Comparison of ENCODE assay signal across 13 mouse cellular contexts in the genomic region with DNA sequence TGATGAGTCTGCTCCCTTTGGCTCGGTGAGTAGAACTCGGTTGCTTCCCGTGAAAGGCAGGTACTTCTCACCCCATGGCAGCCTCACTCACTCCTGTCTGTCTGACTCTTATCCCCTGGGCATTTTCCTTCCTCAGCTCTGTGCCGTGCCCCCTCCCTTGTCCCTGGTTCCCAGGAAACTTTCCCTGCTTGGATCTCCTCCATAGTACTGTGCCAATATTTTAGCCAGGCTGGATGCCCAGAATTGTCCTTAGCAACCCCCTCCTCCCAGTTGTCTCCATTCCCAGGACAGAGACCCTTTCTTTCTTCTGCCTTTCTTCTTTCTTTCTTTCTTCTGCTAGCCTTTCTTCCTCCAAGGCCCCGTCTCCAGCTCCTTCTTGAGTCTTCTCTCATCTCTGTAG. TPM values are rescaled to one million over a fixed set of nuclear protein-coding genes. Genes with fewer than 3 reads are reported as not detected.
DNase-seq lines count a peak whose midpoint lies in the region; ATAC-seq and TF ChIP-seq lines count a peak whose summit lies in the region.
"Had no signal": no experiment of that assay in that cellular context is flagged by ENCODE, and none has a peak within 500 bp of the region (broad histone marks: within the 10 kb centered on the region; RNA-seq: fewer than 3 reads in every experiment).

No protein-coding gene starts in this region.

- no peak overlapping the region for H3K4me3 ChIP-seq in forebrain, embryonic 14.5 days (ENCODE audit: low read depth, low read length)
- no peak overlapping the region for H3K4me3 ChIP-seq in forebrain, embryonic 16.5 days (replicated peaks; ENCODE audit: low read length)
- no peak overlapping the region for H3K4me3 ChIP-seq in intestine, embryonic 15.5 days (replicated peaks)
- no peak overlapping the region for H3K4me3 ChIP-seq in intestine, postnatal 0 days (ENCODE audit: low read depth, low read length)
- 0 out of 2 replicates have a peak overlapping the region, but pooled peaks have one; percentile 59 for H3K4me3 ChIP-seq in neural tube, embryonic 13.5 days
- H3K4me3 ChIP-seq in stomach, postnatal 0 days (ENCODE audit: low read depth, low read length): peak overlapping the region; percentile 8; the same call in 1 of the 2 replicates

- no peak overlapping the region for H3K27ac ChIP-seq in forebrain, embryonic 14.5 days (ENCODE audit: low read depth, low read length)
- H3K27ac ChIP-seq in forebrain, embryonic 16.5 days (ENCODE audit: low read length): no peak overlapping the region
- H3K27ac ChIP-seq in intestine, embryonic 15.5 days: no peak overlapping the region
- no peak overlapping the region for H3K27ac ChIP-seq in intestine, postnatal 0 days (ENCODE audit: low read depth, low read length)
- no peak overlapping the region; the same call in 1 of the 2 replicates for H3K27ac ChIP-seq in neural tube, embryonic 13.5 days (replicated peaks)
- 0 out of 2 replicates have a peak overlapping the region, but pooled peaks have one; percentile 91 for H3K27ac ChIP-seq in stomach, postnatal 0 days (replicated peaks)

- H3K4me2 ChIP-seq in forebrain, embryonic 14.5 days (ENCODE audit: low read length): no peak overlapping the region
- H3K4me2 ChIP-seq in forebrain, embryonic 16.5 days (ENCODE audit: low read length): no peak overlapping the region
- peak overlapping the region; percentile 72; the same call in 1 of the 2 replicates for H3K4me2 ChIP-seq in intestine, embryonic 15.5 days (replicated peaks)
- H3K4me2 ChIP-seq in intestine, postnatal 0 days (replicated peaks; ENCODE audit: low read depth): no peak overlapping the region; the same call in 1 of the 2 replicates
- peak overlapping the region; percentile 72 for H3K4me2 ChIP-seq in neural tube, embryonic 13.5 days
- peak overlapping the region; percentile 75 for H3K4me2 ChIP-seq in stomach, postnatal 0 days (replicated peaks; ENCODE audit: low read depth)

- no peak overlapping the region for H3K9ac ChIP-seq in forebrain, embryonic 14.5 days (ENCODE audit: low read length)
- no peak overlapping the region for H3K9ac ChIP-seq in forebrain, embryonic 16.5 days (replicated peaks; ENCODE audit: low read depth, low read length)
- no peak overlapping the region for H3K9ac ChIP-seq in intestine, embryonic 15.5 days
- H3K9ac ChIP-seq in intestine, postnatal 0 days (ENCODE audit: low read depth, low read length): no peak overlapping the region
- H3K9ac ChIP-seq in neural tube, embryonic 13.5 days: no peak overlapping the region
- peak overlapping the region; percentile 45; the same call in 1 of the 2 replicates for H3K9ac ChIP-seq in stomach, postnatal 0 days (ENCODE audit: low read length)

- no peak for TF ChIP-seq CTCF in intestine, postnatal 0 days (IDR thresholded peaks at IDR 0.05; ENCODE audit: low read depth)
- no peak for TF ChIP-seq CTCF in stomach, postnatal 0 days (IDR thresholded peaks at IDR 0.05; ENCODE audit: low read depth)

- 70% methylated on average over 5 of the region's 5 CpGs for WGBS in forebrain, embryonic 14.5 days
- 52% methylated on average over 5 of the region's 5 CpGs for WGBS in forebrain, embryonic 16.5 days
- 76% methylated on average over 5 of the region's 5 CpGs for WGBS in intestine, embryonic 15.5 days
- 74% methylated on average over 5 of the region's 5 CpGs for WGBS in intestine, postnatal 0 days
- WGBS in neural tube, embryonic 13.5 days: 71% methylated on average over 5 of the region's 5 CpGs
- WGBS in stomach, postnatal 0 days: 66% methylated on average over 5 of the region's 5 CpGs

- TF ChIP-seq EP300 in stomach, postnatal 0 days (optimal IDR thresholded peaks at IDR 0.05): no peak

- no peak for ATAC-seq in forebrain, embryonic 14.5 days
- no peak for ATAC-seq in forebrain, embryonic 16.5 days
- no peak for ATAC-seq in intestine, embryonic 15.5 days
- no peak for ATAC-seq in intestine, postnatal 0 days
- ATAC-seq in neural tube, embryonic 13.5 days (ENCODE audit: low read depth): 0 out of 2 replicates have a peak, but pooled peaks have one; percentile 14
- ATAC-seq in stomach, postnatal 0 days (ENCODE audit: low FRiP score, low TSS enrichment): no peak

- H3K36me3 ChIP-seq in forebrain, embryonic 14.5 days (ENCODE audit: control insufficient read depth, insufficient read depth, low read length): no peaks in the 10 kb centered on the region
- H3K36me3 ChIP-seq in forebrain, embryonic 16.5 days (ENCODE audit: control insufficient read depth, insufficient read depth): no peaks in the 10 kb centered on the region
- no peaks in the 10 kb centered on the region for H3K36me3 ChIP-seq in intestine, embryonic 15.5 days
- no peaks in the 10 kb centered on the region; the same call in 1 of the 2 replicates for H3K36me3 ChIP-seq in intestine, postnatal 0 days (ENCODE audit: control insufficient read depth, insufficient read depth)
- no peaks in the 10 kb centered on the region for H3K36me3 ChIP-seq in neural tube, embryonic 13.5 days
- H3K36me3 ChIP-seq in stomach, postnatal 0 days (ENCODE audit: control insufficient read depth, insufficient read depth, low read length): no peaks in the 10 kb centered on the region

- 0 out of 2 replicates have a peak, but pooled peaks cover 6% of the 10 kb centered on the region for H3K27me3 ChIP-seq in forebrain, embryonic 14.5 days (replicated peaks; ENCODE audit: control insufficient read depth, insufficient read depth, low read length)
- H3K27me3 ChIP-seq in forebrain, embryonic 16.5 days (replicated peaks; ENCODE audit: control insufficient read depth, insufficient read depth, low read length): peaks cover 3% of the 10 kb centered on the region; the same call in 1 of the 2 replicates
- no peaks in the 10 kb centered on the region for H3K27me3 ChIP-seq in intestine, embryonic 15.5 days (replicated peaks)
- H3K27me3 ChIP-seq in intestine, postnatal 0 days (replicated peaks; ENCODE audit: control insufficient read depth, insufficient read depth, low read length): no peaks in the 10 kb centered on the region
- peaks cover 40% of the 10 kb centered on the region for H3K27me3 ChIP-seq in neural tube, embryonic 13.5 days
- H3K27me3 ChIP-seq in stomach, postnatal 0 days (ENCODE audit: control insufficient read depth, insufficient read depth, low read length): no peaks in the 10 kb centered on the region

- DNase-seq in forebrain, embryonic 14.5 days (ENCODE audit: low spot score): peak; percentile 34
- no peak for DNase-seq in neural tube, embryonic 10.5 days (ENCODE audit: extremely low spot score, low spot score)
- no peak for DNase-seq in stomach, postnatal 0 days (ENCODE audit: low spot score)
- DNase-seq in Muller cell, postnatal 12 days (ENCODE audit: inconsistent ontology term): no peak
- DNase-seq: cerebellum, postnatal 36 days; gastrocnemius, postnatal 36 days; kidney, postnatal 25 days; thymus, postnatal 36 days had no signal

- H3K9me3 ChIP-seq in forebrain, embryonic 14.5 days (replicated peaks; ENCODE audit: control insufficient read depth, low read length): no peaks in the 10 kb centered on the region
- H3K9me3 ChIP-seq in forebrain, embryonic 16.5 days (ENCODE audit: control insufficient read depth, low read length): no peaks in the 10 kb centered on the region
- no peaks in the 10 kb centered on the region for H3K9me3 ChIP-seq in intestine, embryonic 15.5 days
- H3K9me3 ChIP-seq in intestine, postnatal 0 days (ENCODE audit: control insufficient read depth): no peaks in the 10 kb centered on the region
- no peaks in the 10 kb centered on the region for H3K9me3 ChIP-seq in neural tube, embryonic 13.5 days
- H3K9me3 ChIP-seq in stomach, postnatal 0 days (ENCODE audit: control insufficient read depth, low read length): no peaks in the 10 kb centered on the region

- H3K4me1 ChIP-seq in forebrain, embryonic 14.5 days (ENCODE audit: control insufficient read depth, insufficient read depth, low read length): no peaks in the 10 kb centered on the region
- H3K4me1 ChIP-seq in forebrain, embryonic 16.5 days (replicated peaks; ENCODE audit: control insufficient read depth, insufficient read depth, low read length): peaks cover 11% of the 10 kb centered on the region
- 0 out of 2 replicates have a peak, but pooled peaks cover 4% of the 10 kb centered on the region for H3K4me1 ChIP-seq in intestine, embryonic 15.5 days (replicated peaks)
- no peaks in the 10 kb centered on the region for H3K4me1 ChIP-seq in intestine, postnatal 0 days (replicated peaks; ENCODE audit: control insufficient read depth, insufficient read depth, low read length)
- peaks cover 18% of the 10 kb centered on the region for H3K4me1 ChIP-seq in neural tube, embryonic 13.5 days (replicated peaks)
- H3K4me1 ChIP-seq in stomach, postnatal 0 days (replicated peaks; ENCODE audit: control insufficient read depth, insufficient read depth): 0 out of 2 replicates have a peak, but pooled peaks cover 3% of the 10 kb centered on the region

RNA-seq across cellular contexts. Expression of gene Pld2, which starts 1.6 kb away (rescaled TPM):
- polyA plus RNA-seq in forebrain, embryonic 14.5 days (2014; fragmentation: Nextera tagmentation; extraction: Ambion mirVana): 4.8 and 5.8 TPM in 2 replicates
- polyA plus RNA-seq in forebrain, embryonic 16.5 days (2015; fragmentation: Nextera tagmentation; extraction: Ambion mirVana): 8.8 and 9.0 TPM in 2 replicates
- 10.3 and 11.0 TPM in 2 replicates for polyA plus RNA-seq in intestine, embryonic 15.5 days (2015; fragmentation: Nextera tagmentation; extraction: Ambion mirVana)
- polyA plus RNA-seq in intestine, postnatal 0 days (2015; fragmentation: Nextera tagmentation; extraction: Ambion mirVana): 5.9 and 6.3 TPM in 2 replicates
- 7.4 and 8.8 TPM in 2 replicates for polyA plus RNA-seq in neural tube, embryonic 13.5 days (2015; fragmentation: Nextera tagmentation; extraction: Ambion mirVana)
- 16.2 and 17.7 TPM in 2 replicates for polyA plus RNA-seq in stomach, postnatal 0 days (2015; fragmentation: Nextera tagmentation; extraction: Ambion mirVana)

RNA-seq across cellular contexts. Expression of gene Gm40193, which starts 8.7 kb away (rescaled TPM):
- not detected in 2 replicates for polyA plus RNA-seq in forebrain, embryonic 14.5 days (2014; fragmentation: Nextera tagmentation; extraction: Ambion mirVana)
- not detected in 2 replicates for polyA plus RNA-seq in forebrain, embryonic 16.5 days (2015; fragmentation: Nextera tagmentation; extraction: Ambion mirVana)
- not detected in 2 replicates for polyA plus RNA-seq in intestine, embryonic 15.5 days (2015; fragmentation: Nextera tagmentation; extraction: Ambion mirVana)
- not detected in 2 replicates for polyA plus RNA-seq in intestine, postnatal 0 days (2015; fragmentation: Nextera tagmentation; extraction: Ambion mirVana)
- polyA plus RNA-seq in neural tube, embryonic 13.5 days (2015; fragmentation: Nextera tagmentation; extraction: Ambion mirVana): not detected in 2 replicates
- not detected in 2 replicates for polyA plus RNA-seq in stomach, postnatal 0 days (2015; fragmentation: Nextera tagmentation; extraction: Ambion mirVana)
- polyA plus RNA-seq: liver, embryonic 16.5 days had no signal

RNA-seq across cellular contexts. Expression of gene Psmb6, which starts 16.2 kb away (rescaled TPM):
- polyA plus RNA-seq in forebrain, embryonic 14.5 days (2014; fragmentation: Nextera tagmentation; extraction: Ambion mirVana): 841 and 1,034 TPM in 2 replicates
- polyA plus RNA-seq in forebrain, embryonic 16.5 days (2015; fragmentation: Nextera tagmentation; extraction: Ambion mirVana): 713 and 749 TPM in 2 replicates
- 646 and 704 TPM in 2 replicates for polyA plus RNA-seq in intestine, embryonic 15.5 days (2015; fragmentation: Nextera tagmentation; extraction: Ambion mirVana)
- 462 and 489 TPM in 2 replicates for polyA plus RNA-seq in intestine, postnatal 0 days (2015; fragmentation: Nextera tagmentation; extraction: Ambion mirVana)
- polyA plus RNA-seq in neural tube, embryonic 13.5 days (2015; fragmentation: Nextera tagmentation; extraction: Ambion mirVana): 814 and 884 TPM in 2 replicates
- 516 and 537 TPM in 2 replicates for polyA plus RNA-seq in stomach, postnatal 0 days (2015; fragmentation: Nextera tagmentation; extraction: Ambion mirVana)

RNA-seq across cellular contexts. Expression of gene Mink1, which starts 21.3 kb away (rescaled TPM):
- polyA plus RNA-seq in forebrain, embryonic 14.5 days (2014; fragmentation: Nextera tagmentation; extraction: Ambion mirVana): 10.4 and 13.6 TPM in 2 replicates
- polyA plus RNA-seq in forebrain, embryonic 16.5 days (2015; fragmentation: Nextera tagmentation; extraction: Ambion mirVana): 13.8 and 17.5 TPM in 2 replicates
- polyA plus RNA-seq in intestine, embryonic 15.5 days (2015; fragmentation: Nextera tagmentation; extraction: Ambion mirVana): 11.8 and 12.7 TPM in 2 replicates
- 5.8 and 6.1 TPM in 2 replicates for polyA plus RNA-seq in intestine, postnatal 0 days (2015; fragmentation: Nextera tagmentation; extraction: Ambion mirVana)
- 18.0 TPM in 2 replicates for polyA plus RNA-seq in neural tube, embryonic 13.5 days (2015; fragmentation: Nextera tagmentation; extraction: Ambion mirVana)
- 8.5 and 10.2 TPM in 2 replicates for polyA plus RNA-seq in stomach, postnatal 0 days (2015; fragmentation: Nextera tagmentation; extraction: Ambion mirVana)

RNA-seq across cellular contexts. Expression of gene Gltpd2, which starts 22.4 kb away (rescaled TPM):
- 0.42 TPM in 1 of 2 replicates, not detected in the other for polyA plus RNA-seq in forebrain, embryonic 14.5 days (2014; fragmentation: Nextera tagmentation; extraction: Ambion mirVana)
- polyA plus RNA-seq in forebrain, embryonic 16.5 days (2015; fragmentation: Nextera tagmentation; extraction: Ambion mirVana): 0.18 TPM in 1 of 2 replicates, not detected in the other
- 1.5 and 2.2 TPM in 2 replicates for polyA plus RNA-seq in intestine, embryonic 15.5 days (2015; fragmentation: Nextera tagmentation; extraction: Ambion mirVana)
- 0.30 and 0.82 TPM in 2 replicates for polyA plus RNA-seq in intestine, postnatal 0 days (2015; fragmentation: Nextera tagmentation; extraction: Ambion mirVana)
- polyA plus RNA-seq in neural tube, embryonic 13.5 days (2015; fragmentation: Nextera tagmentation; extraction: Ambion mirVana): 0.42 and 0.52 TPM in 2 replicates
- polyA plus RNA-seq in stomach, postnatal 0 days (2015; fragmentation: Nextera tagmentation; extraction: Ambion mirVana): 0.32 and 0.40 TPM in 2 replicates

Comparison
In these comparisons a context has a peak if more than half of its experiments do, and no peak if none do; other contexts are left out.
1. H3K4me2 ChIP-seq: peak in intestine, embryonic 15.5 days (single experiment), neural tube, embryonic 13.5 days (single experiment) and stomach, postnatal 0 days (single experiment); none in forebrain, embryonic 14.5 days (single experiment), forebrain, embryonic 16.5 days (single experiment) and intestine, postnatal 0 days (single experiment).
2. H3K4me3 ChIP-seq: peak in neural tube, embryonic 13.5 days (single experiment) and stomach, postnatal 0 days (single experiment); none in forebrain, embryonic 14.5 days (single experiment), forebrain, embryonic 16.5 days (single experiment), intestine, embryonic 15.5 days (single experiment) and intestine, postnatal 0 days (single experiment).